Mouse (Mus musculus) fat pad, adult 2 months (tissue): ENCODE measurements around the gene Pin1rt1.

Source experiments
- DNase-seq: peaks from one replicate; pipeline ENCODE4 v3.0.0-alpha.2; 2011; ENCODE audit warnings: low read depth, low spot score; ENCODE audit errors: extremely low read depth

Gene Pin1rt1

DNA sequence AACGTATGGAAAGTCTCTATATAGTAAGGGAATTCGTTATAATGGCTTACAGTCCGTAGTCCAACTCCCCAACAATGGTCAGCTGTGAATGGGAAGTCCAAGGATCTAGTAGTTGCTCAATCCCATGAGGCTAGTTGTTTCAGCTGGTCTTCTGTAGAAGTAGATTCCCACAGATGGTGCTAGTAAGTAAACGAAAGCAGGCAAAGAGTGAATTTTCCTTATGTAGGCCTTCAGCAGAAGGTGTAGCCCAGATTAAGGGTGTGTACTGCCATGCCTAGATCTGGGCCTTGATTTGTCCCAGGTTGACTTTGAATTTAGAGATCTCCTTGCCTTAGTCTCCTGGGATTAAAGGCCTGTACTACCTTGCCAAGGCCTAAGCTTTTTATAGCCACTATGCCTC, at the start of gene Pin1rt1:
TSS of gene Pin1rt1 (minus strand) at position 101 of the 400 bp plus-strand sequence.
- DNase-seq = no peak

DNA sequence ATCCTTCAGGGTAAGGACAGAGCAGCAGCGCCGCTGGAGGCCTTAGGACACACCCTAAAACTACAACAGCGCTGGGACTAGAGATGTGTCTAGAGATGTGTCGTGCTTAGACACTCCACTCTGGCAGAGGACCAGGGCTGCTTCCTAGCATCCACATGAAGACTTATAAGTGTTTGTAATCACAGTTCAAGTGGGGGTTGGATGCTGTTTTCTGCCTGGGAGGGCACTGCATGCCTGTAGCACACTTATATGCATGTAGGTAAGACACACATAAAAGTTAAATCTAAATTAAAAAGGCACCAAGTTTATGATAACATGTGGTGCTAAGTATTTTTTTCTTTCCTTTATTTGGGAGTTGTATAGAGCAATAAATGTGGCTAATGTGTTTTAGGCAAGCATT, 47.8 kb upstream of the Pin1rt1 start:
- DNase-seq = no peak

DNA sequence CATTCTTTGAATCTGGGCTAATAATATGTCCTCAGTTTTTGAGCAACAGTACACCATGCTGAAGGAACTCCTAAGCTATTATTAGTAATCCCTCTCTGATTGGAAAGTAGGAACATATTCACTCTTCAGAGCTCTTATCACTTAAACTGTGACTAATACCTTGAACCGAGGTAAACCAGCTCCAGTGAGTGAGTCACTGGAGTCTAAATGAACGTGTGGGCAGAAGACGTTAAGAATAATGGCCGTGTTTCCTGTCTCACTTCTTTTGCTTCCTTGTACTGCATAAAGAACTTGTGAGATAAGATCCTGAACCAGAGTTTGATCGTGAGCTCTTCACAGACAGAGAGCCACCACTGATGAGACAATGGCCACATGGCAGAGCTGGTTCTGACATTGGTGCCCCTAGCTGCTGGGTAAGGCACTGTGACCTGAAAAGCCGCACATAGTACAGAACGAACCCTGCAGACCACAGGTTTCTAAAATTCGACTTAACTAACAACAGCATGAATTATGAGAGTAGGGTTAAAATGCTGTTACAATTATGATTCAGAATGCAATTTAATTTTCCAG, 47.0 kb upstream of the Pin1rt1 start:
- DNase-seq = no peak

DNA sequence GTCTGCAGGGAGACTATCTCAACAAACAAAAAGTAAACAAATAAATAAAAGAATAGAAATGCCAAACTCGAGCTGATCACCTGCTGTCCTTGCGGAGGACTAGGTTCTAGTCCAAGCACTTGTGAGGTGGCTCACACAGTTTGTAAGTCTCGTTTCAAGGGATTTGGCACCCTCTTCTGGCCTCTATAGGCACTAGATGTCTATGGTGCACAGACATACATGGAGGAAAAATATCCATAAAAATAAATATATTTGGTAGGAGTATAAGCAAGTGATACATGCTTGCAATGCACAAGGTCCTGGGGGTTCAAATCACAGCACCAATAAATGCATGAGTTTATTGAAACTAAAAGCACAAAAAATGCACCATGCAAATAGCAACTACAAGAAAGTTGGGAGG, 34.4 kb upstream of the Pin1rt1 start:
- DNase-seq = no peak

DNA sequence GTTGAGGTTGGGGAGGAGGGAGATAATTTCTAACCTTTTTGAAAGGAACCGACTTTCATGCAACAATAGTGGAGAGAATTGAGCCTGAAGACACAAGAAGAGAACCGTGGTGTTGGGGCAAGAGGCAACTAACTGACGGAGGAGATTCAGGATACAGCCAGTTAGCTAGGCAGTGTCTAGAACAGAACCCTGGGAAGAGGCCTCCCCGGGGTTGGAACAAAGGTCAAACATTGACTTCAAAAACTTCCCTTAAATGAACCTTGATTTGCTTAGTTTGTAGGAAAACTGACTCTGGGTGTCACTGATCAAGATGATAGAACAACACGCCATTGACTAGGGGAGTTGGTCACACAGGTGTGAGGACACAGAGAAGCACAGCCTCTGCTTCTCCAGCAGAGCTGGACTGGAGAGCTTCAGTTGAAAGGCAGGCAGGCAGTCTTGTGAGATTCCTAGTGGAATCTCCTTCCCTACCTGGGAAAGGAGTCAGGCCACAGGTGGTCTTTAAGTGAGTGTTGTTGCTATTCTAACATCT, 32.5 kb upstream of the Pin1rt1 start:
- DNase-seq = no peak

- DNase-seq = no peak
These were observed 30.1 kb upstream of the Pin1rt1 start for GRCm38 (mm10) chr2:104746251-104746650.

DNA sequence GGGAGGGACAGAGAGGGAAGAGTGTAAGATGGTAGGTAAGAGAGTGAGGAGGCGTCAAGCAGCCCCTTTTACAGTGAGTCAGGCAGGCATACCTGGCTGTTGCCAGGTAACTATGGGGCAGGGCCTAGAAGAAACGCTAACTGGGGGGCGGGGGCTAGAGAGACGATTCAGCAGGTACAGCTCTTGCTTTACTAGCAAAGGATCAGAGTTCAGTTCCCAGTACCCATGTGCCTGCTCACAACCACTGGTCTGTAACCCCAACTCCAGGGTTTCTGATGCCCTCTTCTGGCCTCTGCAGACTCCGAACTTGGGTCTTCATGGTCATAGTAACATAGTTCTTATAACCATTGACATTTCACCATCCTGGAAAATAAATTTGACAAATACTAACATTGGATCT, 27.8 kb upstream of the Pin1rt1 start:
- DNase-seq = no peak

- no peak for DNase-seq
These were observed 27.0 kb upstream of the Pin1rt1 start for GRCm38 (mm10) chr2:104743160-104743559.

- no peak for DNase-seq
These were observed 26.5 kb upstream of the Pin1rt1 start, which contains the start of gene Depdc7 for GRCm38 (mm10) chr2:104742741-104743064. TSS of gene Depdc7 (minus strand) at chr2:104742878.

DNA sequence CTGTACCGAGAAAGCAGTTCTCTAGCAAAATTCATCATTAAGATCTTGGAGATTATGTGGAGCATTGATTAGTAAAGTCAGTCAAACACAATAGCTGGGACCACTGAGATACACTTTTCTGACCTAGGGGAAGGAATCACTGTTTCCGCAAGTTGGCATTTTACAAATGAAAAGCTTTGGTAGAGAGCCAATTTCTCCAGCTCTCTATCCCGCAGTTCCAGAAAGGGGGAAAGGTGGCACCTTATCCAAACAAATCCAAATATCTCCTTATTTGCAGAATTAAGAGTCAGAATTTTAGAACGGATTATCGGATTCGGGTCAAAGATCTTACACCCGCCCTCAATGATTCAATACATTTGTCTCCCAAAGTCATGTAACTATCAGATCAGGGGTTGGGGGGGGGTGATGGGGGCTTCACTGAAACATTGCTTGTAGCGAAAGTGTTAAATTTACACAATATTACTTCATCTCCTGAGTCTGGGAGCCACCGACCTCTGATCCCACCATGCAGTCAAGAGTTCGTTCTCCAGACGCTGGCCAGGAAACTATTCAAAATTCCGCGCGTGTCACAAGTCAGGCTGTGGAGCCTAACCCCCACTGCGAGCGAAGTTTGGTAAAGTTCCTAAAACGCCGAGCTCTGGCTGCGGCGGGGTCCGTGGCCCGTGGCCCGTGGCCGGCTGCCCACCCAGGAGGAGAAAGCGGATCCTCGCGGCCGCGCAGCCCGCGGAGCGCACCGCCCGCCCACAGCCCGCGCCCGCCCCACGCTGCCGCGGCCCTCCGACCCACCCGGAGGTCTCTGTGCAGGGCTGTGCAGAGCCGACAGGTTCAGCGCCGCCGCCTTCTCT, 25.9 kb upstream of the Pin1rt1 start:
- no peak for DNase-seq

- DNase-seq = no peak
These were observed 25.0 kb upstream of the Pin1rt1 start for GRCm38 (mm10) chr2:104741015-104741758.

DNA sequence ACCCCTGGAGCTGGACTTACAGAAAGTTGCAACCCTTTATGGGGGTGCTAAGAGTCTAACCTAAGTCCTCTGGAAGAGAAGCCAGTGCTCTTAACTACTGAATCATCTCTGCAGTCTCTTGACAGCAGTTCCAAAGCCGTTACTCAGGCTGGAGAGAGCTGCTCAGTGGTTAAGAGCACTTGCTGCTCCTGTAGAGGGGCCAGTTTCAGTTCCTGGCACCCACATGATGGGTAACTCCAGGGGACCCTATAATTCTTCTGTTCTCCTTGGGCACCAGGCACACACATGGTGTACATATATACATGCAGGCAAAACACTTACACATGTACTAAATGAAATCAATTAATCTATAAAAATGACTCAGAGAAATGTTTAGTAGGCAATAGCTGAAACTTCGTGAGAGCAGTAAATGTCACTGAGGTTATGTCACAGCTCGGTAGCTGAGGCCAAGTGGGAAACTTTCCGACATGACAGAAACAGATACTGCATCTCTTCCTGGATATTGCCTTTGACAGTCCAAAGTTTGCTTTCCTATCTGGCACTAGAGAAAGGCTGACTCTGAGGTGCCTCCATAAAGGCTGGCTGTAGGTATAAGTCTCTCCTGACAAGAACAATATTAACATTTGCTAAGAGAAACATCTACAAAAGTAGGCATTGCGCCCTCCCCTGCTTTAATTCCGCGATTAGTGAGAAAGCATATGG, 24.2 kb upstream of the Pin1rt1 start:
- DNase-seq = no peak

GRCm38 (mm10) chr2:104739691-104740090, 23.5 kb upstream of the Pin1rt1 start:
- DNase-seq = no peak

DNA sequence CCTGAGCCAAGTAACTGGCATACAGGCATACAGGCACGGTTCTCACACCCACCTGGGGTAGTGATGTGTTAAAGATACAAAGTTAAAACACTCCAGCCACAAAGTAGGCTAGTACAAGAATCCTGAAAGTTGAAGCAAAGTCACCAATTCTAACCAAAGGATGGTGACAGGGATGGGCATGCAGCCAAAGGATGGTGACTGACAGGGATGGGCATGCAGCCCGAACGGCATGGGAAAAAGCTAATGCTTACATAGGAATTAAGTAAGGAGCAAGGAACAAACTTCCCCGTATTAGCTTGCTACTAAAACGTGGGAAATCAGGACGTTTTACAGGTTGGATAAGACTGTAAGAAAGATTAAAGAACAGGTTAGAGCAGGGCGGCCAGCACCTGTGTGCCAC, 20.1 kb upstream of the Pin1rt1 start:
- no peak for DNase-seq

DNA sequence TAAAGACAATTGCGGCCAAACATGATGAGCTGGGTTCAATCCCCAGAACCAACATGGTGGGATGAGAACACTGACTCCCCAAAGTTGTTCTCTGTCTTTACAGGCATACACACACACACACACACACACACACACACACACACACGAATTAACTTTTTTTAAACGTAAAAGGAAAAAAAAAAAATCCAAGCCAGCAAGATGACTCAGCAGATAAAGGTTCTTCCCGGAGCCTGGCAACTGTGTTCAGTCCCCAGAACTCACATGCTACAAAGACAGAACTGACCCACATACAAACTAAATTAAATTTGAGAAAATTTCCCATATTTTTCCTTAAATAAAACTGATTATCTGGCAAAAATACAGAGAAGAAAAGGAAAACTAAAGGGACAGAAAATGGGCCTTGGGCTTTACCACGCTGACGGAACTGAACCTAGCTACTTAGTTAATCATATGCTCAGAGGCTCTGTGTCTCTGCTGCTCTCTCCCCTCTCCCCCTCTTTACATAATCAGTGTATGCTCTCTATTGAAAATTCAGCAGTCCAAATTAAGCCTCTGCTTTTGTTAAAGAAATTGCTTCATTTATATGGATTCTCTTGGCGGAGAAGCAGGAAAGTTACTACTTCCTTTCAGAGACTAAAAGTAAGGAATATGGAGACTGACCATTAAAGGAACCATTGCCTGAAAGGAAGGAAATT, 16.5 kb upstream of the Pin1rt1 start:
- DNase-seq = no peak

- peak; percentile 73 for DNase-seq
These were observed 15.9 kb upstream of the Pin1rt1 start for GRCm38 (mm10) chr2:104732033-104732444.

DNA sequence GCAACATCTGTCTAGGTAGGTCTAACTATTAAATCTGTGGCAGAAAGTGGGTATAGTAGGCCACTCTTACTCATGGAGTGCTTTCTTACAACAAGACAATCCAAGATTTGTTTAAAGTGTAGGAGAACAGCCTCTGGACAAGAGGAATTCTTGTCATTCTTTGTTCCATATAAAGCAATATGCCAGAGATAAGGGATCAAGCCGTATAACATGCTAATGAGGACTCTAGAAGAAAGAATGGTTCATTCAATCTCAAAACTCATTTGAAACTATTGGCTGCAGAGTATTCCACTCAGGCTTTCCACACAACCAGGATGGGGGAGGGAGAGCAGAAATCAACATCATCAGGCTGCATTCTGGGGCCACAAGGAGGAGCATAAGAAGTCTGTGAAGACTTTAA, 11.2 kb upstream of the Pin1rt1 start:
- DNase-seq = no peak

DNA sequence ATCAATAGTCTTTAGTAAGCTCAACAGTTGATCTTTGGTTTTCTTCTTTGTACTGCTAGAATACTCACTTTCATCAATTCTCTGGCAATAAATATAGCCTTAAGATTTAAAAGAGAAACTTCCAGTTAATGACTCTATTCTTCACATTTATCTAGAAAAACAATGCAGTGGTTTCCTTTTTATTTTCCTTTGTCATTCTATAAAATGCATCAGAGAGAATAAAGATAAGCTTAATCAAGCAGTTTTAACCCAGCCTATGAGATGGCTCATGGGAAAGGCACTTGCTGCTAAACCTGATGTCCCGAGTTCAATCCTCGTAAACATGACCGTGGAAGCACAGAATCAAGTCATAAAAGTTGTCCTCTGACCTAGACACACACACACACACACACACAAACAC, 5.8 kb upstream of the Pin1rt1 start:
- no peak for DNase-seq

GRCm38 (mm10) chr2:104717827-104718226, 1.6 kb upstream of the Pin1rt1 start:
- no peak for DNase-seq

- DNase-seq = no peak
These were observed 1.1 kb upstream of the Pin1rt1 start for GRCm38 (mm10) chr2:104717231-104717735.
